Mouse (Mus musculus) liver (tissue): ENCODE data around the gene Elmo1.

Experiments used
- DNase-seq: peaks from one replicate; pipeline ENCODE4 v3.0.0-alpha.2; 2020; ENCODE audit warnings: mixed read lengths

The Elmo1 gene

DNA sequence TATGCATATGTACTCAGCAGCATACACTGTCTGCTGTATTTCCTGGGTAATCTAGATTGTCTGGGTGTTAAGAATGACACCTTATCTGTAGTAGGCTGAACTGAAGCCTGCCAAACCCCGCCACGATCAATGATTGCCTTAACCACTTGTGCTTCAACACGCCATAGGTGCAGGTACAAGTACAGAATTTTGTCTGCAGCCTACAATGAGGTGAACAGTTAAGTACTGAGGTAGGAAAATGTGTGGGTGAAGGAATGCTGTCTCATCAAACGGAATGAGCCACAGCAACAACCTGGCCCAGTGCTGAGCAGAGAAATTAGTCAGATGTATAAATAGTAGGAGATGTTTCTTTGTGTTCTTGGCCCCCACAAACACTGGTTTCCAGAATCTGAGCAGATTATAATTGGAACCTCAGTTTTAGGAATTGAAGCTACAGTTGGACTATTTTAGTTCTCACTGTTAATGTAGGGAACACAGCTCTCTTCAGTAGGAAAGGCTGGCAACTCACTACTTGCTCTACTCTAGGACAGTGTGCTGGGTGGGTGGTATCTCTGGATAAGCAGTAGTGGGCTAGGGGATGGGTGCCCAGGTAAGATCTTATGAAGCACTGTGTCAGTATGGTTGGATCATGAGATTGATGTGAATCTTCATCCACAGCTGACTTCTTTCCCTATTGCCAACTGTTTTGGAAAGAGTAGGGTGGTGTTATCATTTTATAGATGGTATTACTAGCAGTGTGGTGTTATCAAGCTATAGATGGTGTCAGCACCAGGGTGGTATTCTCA is 4.7 kb downstream of the Elmo1 start:
- DNase-seq: no peak

DNA sequence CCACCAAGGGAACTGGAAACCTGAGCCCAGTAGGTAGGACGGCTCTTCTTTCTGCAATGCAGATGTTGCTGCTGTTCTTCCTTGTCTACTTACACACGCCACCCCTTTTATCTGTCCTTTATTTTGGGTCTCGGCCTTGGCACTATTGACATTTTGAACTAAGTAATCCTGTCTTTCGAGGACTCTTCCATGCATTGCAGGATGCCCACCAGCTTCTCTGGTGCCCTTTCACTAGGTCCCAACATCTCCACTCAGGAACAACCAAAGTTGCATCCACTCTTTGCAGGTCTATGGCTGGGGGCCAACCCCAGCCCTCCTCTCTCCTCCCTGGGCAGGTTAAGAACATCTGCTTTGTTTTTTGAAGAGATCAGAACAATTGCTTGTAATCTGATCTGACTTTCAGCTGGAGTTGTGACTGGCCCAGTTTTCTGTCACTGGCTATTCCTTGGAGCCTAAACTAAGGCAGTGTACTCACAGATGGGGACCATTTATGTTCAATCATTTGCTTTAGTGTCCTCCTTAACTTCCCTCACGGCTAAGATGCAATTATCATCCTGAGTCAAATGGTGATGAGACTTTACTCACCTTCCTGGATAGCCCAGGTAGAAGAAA is 6.7 kb downstream of the Elmo1 start:
- DNase-seq: no peak

DNA sequence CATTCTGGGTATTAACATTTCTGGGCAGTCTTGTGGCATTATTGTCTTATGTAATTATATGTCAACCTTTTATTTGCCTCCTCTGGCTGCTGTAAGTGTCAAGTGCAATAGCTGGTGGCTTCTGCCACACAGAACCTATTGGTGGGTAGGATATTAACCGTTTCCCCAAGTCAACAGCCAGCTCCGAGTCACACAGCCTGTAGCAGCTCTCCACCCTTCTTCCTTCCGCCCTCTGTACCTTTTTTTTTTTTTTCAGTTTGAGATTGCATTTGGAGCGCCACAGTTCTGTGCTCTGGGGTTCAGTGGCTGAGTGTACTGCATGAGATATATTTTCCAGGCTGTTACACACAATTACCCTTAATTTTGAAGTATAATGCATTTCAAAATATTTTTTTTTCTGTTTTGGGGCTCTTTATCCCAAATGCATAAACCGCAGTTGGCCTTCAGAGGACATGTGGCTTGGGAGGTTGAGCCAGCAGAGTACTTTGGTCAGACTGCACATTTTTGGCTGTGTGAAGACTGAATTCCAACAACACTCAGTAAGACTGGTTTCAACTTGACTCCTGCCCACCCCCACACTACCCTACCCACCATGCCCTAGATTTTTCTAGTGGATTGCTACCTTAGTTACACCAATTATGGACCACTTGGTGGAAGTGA is 7.7 kb downstream of the Elmo1 start:
- DNase-seq: no peak

DNA sequence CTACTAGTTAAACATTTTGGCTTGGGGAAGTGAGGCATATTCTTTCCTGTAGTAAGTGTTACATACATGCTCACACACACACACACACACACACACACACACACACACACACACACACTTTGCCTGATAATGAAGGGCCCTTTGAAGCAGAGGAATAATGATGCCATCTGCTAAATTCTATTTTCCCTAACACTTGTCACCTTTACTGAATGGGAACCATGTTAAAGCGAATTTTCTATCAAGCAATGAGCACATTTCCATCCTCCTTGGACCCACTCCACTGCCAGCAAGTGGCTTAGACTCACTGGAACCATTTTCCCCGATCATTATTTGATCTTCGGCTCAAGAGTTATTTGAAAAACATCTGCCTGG is 8.2 kb downstream of the Elmo1 start:
- DNase-seq: no peak

DNA sequence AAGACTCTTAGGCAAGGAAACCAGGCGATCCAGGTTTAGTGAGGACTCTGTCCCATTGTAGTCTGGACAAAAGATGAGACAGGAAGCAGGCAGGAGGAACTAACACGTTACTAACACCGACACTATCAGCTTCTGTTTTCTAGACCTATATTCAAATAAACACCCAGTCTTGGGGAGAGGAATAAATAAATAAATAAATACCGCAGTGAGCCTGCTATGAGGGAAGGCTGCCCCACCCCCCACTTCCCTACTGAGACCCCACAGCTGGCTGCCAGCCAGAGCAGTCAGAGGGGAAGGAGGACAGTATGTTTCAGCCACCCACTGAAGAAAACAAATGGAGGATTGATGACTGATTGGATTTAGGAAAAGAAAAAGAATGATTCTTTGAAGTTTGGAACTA is 9.2 kb downstream of the Elmo1 start:
- DNase-seq: peak; percentile 37

DNA sequence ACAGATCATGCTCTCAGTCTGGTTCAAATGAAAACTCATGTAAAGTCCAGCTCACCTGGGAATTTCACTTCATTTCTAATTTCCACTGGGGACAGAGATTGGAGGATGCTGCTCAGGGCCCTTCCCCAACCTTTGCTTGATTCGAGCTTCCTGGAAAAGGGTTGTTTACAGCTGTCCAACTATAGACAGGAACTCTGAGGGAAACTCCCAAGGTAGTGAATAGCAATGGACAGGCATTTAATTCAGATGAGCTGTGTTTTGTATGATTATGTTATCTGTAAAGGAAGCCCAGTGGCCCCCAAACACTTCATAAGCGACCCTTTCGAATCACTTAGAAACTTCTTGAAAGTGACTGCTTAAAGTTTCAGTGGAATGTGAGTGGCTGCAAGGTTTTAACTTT is 10.0 kb downstream of the Elmo1 start:
- no peak for DNase-seq

DNA sequence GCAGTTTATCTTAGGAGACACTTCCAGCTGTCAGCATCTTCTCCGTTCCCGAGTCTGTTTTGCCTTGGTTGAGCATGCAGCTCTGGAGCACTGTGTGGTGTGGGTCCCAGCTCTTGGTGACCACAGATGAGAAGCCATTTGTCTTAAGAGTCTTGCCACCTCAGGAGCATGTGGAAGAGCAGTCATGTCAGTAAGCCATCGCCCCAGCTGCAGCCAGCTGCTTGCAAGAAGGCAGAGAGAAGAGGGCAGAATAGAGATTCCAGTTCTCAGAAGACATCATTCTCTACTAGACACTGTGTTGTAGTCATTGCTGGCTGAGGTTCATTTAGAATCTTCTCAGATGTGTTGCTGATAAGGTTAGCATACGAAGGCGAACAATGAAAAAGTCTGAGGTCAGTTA is 11.3 kb downstream of the Elmo1 start:
- DNase-seq: no peak

DNA sequence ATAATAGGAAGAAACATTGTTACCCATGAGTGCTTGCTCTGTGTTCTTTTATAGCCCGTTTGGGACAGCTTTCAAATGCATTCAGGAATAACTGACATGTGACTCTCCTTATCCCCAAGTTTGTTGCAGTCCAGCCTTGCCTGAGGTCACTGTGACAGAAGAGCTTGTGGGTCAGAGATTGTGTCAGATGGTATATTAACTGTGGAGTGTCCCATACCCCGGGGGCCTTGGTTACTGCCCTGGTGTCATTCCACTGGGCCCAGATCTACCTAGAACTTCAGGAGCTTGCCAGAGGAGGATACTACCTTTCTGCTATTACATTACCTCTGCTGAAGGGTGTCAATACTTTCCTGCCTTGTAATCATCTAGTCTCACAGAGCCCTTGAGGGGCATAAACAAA is 14.4 kb downstream of the Elmo1 start:
- no peak for DNase-seq

DNA sequence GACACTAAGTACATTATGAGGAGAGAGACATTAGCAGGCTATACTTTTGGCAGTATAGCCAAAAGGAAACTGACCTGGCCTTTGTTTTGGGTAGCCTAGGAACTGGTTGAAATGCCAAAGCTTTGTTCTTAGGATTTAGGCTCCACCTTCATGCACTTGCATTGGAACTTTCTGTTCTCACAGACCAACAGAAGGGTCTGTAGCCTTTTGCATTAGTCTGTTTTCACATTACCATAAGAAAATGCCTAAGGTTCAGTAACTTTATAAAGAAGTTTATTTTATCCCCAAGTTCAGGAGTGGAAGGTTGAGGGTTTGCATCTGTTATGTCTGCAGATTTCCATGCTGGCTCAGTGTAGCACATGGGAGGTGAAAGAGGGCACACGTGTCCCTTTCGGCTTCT is 15.6 kb downstream of the Elmo1 start:
- DNase-seq: no peak

DNA sequence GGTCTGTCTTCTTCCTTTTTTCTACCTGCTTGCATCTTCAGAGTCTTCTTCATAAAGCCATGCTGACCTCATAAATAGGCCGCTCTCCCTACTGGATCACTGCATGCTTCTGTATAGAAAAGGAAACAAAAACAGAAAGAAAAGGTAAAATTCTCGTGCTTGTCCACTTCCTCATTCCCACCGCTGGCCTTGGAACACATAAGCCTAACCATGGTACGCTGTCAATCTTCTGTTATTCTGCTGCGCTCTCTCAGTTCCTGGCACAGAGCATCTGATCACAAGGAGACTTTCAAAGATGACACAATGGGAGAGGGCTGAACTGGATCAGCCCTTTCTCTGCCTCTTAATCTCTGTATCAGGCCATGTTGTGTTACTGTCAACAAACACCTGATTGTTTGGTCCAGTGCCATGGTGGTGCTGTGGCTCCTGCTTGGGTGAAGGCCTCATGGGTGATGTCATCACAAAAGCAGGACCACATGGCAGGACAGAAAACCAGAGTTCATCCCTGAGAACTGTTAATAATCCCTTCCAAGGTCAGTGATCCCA is 17.6 kb downstream of the Elmo1 start:
- no peak for DNase-seq

DNA sequence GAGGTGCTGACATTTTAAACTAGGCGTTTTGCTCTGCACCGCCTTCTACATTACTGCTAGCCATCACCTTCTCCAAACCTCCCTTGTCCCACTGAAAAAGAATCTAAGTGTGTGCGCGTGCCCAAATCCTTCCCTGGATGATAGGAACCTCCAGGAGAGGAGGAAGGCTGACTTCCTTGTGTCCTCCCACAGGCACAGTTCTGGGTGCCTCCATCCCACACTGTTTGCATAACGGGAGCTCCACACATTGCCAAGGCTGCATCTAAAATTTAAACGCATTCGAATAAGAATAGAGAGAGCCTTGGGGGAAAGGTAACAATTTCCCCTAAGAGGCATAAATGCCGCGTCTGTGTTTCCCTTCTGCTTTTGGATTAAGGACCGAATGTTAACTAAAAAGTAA is 18.6 kb downstream of the Elmo1 start:
- no peak for DNase-seq

DNA sequence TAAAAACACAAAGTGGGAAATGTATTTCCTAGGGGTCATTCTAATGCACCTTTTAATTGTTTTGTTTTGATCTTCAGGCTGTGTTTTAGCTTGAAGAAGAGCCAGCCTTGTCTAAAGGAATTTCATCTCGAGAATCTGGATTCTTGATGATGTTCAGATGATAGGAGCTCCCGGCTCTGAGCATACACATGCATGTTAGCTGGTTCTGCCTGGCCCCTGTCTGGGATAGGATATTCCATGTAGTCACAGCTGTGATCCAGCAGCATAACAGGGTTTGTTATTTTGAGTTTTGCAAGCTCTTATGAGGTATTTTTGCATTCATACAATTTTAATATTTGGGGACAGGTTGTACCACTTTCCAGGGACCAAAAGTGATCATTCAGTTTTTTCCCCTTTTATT is 19.1 kb downstream of the Elmo1 start:
- DNase-seq: no peak

DNA sequence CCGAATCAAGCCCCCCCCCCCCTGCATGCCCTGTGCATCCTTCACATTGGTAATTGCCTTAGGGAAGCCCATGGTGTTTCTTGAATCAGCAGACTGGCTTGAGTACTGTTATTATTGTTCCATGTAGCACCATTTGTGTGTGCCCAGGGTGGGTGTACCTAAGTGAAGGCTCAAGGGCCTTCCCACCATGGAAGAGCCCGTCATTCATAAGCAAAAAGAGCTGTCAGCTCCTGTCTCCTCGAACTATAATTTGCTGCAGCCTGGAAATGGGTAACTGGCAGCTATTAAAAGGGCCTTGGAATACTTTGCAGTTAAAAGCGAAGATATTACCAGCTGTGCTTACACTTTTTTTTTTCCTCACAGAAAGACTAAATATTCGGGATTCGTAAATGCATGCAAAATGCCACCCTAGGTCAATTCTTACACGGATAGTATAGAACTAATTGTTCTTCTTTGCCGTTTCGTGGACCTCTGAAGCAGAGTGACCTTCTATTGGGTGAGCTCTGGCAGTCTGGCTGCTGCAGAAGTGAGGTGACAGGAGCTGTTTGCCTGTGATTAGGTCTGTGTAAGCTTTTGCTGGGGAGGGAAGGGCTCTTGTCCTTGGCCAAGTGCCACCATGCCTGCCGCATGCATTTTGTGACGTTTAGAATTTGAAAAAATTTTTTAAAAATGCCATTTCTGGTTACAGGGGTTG is 19.7 kb downstream of the Elmo1 start:
- no peak for DNase-seq

DNA sequence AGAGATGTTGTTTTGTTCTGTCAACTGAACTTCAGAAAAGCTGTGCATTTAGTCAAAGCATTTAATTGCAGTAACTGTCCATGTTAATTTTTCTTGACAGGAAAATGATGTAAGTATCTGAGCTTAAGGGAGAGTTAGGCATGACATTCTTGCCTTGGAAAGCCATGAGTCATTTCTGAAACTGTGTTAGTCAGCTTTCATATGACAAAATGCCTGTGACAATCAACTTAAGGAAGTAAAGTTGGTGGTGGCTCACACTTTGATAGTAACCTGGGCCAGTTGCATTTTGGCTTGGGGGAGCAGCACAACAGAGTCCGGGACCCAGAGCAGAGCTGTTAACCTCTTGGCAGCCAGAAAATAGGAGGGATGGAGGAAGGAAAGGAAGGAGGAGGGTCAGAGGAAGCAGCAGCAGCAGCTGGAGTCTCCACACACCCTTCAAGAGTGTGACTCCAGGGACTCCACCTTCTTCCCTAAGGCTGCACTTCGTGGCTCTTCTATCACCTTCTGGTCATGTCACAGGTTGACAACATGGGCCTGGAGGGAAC is 20.9 kb downstream of the Elmo1 start:
- DNase-seq: no peak

DNA sequence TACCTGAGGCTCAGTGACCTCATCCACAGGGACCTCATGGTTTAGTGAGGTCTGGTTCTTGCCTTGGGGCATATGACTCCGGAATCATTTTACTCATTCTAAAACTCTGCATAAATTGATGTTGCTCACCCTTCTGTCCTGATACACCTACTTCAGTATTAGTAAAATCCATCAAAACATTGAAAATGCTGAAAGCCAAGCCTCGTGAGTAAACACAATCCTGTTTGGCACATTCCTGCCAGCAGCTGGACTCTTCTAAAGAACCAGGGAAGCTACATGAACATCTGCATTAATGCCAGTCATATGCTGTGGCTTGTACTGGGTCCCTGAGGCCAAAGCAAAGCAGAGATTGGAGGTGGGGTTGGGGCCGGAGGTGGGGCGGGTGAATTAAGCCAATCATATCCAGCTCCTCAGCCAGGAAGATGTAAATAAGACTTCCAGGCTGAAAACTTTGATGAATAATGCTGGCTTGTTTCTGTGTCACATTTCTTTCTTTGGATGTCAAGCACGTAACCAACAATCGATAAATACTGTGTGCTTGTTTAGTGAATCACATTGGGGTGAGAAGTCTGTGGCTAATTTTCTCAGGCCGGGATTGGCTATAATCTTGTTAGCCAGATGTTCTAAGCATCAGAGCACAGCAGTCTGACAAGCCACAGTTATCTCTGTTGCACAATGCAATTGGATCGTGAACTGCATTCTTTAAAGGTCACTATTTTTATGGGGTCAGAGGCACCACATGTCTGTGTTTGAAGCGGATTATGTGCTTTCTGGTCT is 24.9 kb downstream of the Elmo1 start:
- DNase-seq: no peak

DNA sequence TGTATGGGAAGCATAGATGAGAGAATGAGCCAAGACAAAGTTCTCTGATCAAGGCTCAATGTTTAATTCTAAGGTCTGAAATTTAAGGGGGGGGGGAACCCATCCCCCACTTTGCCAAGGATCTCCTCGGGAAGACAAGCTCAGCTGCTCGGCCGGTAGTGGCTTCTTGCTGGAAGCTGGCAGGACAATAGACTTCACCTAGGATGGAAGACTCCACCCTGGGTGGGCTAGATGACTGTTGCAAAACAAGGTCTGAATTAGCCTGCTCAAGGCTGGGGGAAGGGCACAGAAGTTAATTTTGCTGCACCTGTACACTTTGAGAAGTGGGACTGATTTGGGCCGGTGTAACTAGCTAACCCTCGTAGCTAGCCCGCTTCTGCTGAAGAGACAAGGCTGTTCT is 25.6 kb downstream of the Elmo1 start:
- DNase-seq: no peak

DNA sequence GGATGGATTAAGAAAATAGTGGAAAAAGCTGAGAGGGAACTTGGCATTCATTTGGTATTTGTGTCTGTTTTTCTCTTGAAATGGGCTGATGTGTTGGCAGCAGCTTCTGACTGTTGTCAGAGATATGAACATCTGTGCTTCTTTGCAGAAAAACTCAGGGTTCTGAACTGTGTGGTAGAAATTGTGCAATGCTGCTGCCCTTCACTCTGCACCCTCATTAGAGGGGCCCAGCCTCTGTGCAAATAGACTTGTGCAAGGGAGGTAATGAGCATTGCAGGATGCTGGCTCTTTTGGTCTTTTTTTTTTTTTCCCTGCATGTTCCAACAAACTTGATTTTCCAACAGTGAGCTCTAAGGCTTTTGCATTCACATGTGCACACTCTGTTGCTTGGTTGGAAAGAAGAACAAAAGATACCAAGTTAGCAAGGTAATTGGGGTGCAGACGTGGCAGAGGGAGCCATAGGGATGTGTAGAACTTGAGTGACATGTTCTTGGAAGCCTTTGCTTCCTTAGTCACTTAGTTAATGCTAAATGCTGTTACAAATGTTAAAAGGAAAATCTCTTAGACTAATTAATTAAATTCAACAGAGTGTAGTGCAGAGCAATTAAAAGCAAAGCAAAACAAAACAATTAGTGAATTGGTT is 26.6 kb downstream of the Elmo1 start:
- peak; percentile 39 for DNase-seq

DNA sequence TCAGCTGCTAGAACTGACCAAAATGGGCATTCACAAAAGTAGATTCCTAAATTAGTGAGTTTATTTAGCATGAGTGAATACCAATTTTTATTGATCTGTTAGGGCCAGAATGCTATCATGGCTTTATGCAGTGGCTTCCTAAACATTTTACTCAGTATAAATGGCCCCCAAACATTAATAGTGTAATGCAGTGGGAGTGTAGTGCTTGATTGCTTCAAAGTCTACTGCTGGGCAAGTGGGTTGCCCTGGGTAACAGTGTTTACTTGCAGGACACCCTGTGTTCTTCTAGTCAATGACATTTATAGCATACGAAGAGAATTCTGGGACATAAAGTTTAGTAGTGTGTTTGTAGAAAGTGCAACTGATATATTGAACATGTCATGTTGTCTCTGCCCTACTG is 27.3 kb downstream of the Elmo1 start:
- no peak for DNase-seq

DNA sequence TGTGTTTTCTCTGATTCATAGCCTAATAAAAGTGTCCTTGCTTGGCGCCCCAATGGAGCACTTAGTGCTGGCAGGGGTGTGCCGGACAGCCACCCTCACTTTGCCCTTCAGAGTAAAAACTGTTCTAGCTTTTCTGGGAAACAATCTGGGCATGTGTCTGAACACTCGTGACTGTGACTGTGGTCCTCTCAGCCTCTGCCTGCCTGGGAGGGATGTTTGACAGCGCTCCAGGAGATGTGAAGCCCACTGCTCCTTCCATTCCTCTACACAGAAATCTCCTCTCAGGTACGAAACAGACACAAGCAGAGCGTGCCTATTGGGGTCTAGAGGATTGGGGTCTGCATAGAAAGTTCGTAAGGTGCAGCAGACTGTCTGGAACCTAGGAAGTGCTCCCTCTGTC is 28.5 kb downstream of the Elmo1 start:
- no peak for DNase-seq

DNA sequence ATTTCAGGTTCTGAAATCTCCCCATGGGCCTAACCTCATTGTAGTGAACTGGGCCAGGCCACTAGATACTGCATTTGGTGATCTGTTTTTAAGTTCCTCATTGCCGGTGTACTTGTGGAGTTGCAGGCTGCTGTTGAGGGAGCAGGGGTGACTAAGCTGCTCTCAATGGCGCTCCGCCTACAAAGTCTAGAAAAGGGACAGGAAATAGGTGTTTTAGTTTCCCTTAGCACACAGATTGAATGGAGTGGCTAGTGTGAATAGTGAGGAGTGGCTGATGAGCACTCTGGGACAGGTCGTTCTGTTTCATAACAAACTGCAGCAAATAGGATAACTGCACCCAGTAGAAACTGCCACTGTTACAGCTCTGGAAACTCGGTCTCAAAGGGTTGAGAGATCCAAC is 30.3 kb downstream of the Elmo1 start:
- DNase-seq: peak; percentile 18

DNA sequence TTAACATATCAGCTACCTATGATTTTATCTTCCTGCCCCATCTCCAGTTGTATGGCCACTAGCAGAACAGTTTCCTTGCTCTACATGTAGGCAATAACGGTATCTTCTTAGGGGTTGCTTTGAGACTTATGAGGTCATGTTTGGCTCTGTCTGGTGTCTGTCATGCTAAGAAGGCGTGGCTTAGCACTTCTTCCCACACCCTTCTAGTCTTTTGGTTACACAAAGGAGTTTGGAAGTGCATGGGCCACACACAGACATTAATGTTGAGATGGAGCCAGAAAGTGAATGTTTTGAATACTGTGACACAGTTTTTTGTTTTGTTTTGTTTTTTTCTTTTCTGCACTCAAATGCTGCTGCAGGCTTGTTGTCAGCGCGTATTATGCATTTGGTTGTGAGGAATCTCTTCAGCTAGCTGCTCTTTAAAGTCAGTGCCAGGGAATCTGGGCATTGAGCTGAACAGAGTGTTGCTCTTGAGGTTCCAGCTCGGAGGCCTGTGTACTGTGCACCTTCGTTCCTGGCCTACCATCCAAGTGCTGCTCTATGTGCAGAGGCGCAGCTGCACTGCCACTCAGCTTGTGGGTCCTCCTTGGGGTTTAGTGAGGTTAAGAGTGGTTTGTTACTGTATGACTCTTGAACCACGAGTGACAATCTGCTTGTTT is 31.1 kb downstream of the Elmo1 start:
- no peak for DNase-seq
